20 mouse cellular contexts compared by ENCODE assay signal in genomic region chr2:13170651-13171050, GRCm38 (mm10).
"Had no signal": no experiment of that assay in that cellular context is flagged by ENCODE, and none has a peak within 500 bp of the region (broad histone marks: within the 10 kb centered on the region; RNA-seq: fewer than 3 reads in every experiment).

No protein-coding gene starts in this region.

- ATAC-seq: liver, postnatal 0 days; lung, postnatal 0 days; midbrain, embryonic 13.5 days; midbrain, embryonic 15.5 days had no signal

- H3K4me3 ChIP-seq: lung, embryonic 15.5 days; megakaryocyte, embryonic 14.5 days; midbrain, embryonic 13.5 days; midbrain, embryonic 15.5 days; neural tube, embryonic 12.5 days; stomach, embryonic 15.5 days had no signal

- H3K9me3 ChIP-seq: lung, embryonic 15.5 days; megakaryocyte, embryonic 14.5 days; midbrain, embryonic 13.5 days; midbrain, embryonic 15.5 days; neural tube, embryonic 12.5 days; stomach, embryonic 15.5 days had no signal

- H3K4me1 ChIP-seq: lung, embryonic 15.5 days; stomach, embryonic 15.5 days had no signal

- H3K36me3 ChIP-seq: lung, embryonic 15.5 days; midbrain, embryonic 13.5 days; midbrain, embryonic 15.5 days; neural tube, embryonic 12.5 days; stomach, embryonic 15.5 days had no signal

- H3K27me3 ChIP-seq: lung, embryonic 15.5 days; megakaryocyte, embryonic 14.5 days; midbrain, embryonic 15.5 days; neural tube, embryonic 12.5 days; stomach, embryonic 15.5 days had no signal

- DNase-seq: liver, postnatal 0 days; lung, adult 2 months; lung, postnatal 14 days; lung, postnatal 36 days; retina, postnatal 1 day; right cerebral cortex, adult 18-20 months; right cerebral cortex, postnatal 25 days; right cerebral cortex, postnatal 4 days; thymus, adult 2 months; thymus, postnatal 25 days; thymus, postnatal 4 days had no signal

- H3K27ac ChIP-seq: lung, embryonic 15.5 days; macrophage; midbrain, embryonic 13.5 days; midbrain, embryonic 15.5 days; neural tube, embryonic 12.5 days; stomach, embryonic 15.5 days; stomach, postnatal 0 days had no signal
